In genomic region chr16:55801629-55802028, GRCm38 (mm10) we compare ENCODE assay signal across 26 mouse cellular contexts.
"Had no signal": no experiment of that assay in that cellular context is flagged by ENCODE, and none has a peak within 500 bp of the region (broad histone marks: within the 10 kb centered on the region; RNA-seq: fewer than 3 reads in every experiment).

No protein-coding gene starts in this region.

- H3K27ac ChIP-seq: gastrocnemius, adult 2 months; heart, adult 2 months; heart, embryonic 13.5 days; heart, embryonic 15.5 days; hindbrain, embryonic 13.5 days; hindbrain, embryonic 15.5 days; hindbrain, postnatal 0 days; kidney, embryonic 15.5 days; kidney, postnatal 0 days; left cerebral cortex, adult 2 months; limb, embryonic 10.5 days; limb, embryonic 12.5 days had no signal

- H3K27me3 ChIP-seq: heart, embryonic 13.5 days; heart, embryonic 15.5 days; hindbrain, embryonic 13.5 days; hindbrain, embryonic 15.5 days; kidney, embryonic 15.5 days; limb, embryonic 12.5 days had no signal

- ATAC-seq: hindbrain, postnatal 0 days; intestine, embryonic 16.5 days had no signal

- H3K4me2 ChIP-seq: heart, embryonic 11.5 days; heart, embryonic 13.5 days; heart, embryonic 15.5 days; hindbrain, embryonic 13.5 days; hindbrain, embryonic 15.5 days; kidney, embryonic 15.5 days; limb, embryonic 12.5 days; liver, embryonic 11.5 days had no signal

- H3K36me3 ChIP-seq: heart, embryonic 13.5 days; heart, embryonic 15.5 days; hindbrain, embryonic 13.5 days; hindbrain, embryonic 15.5 days; kidney, embryonic 15.5 days; limb, embryonic 10.5 days; limb, embryonic 12.5 days had no signal

- H3K9me3 ChIP-seq: heart, embryonic 13.5 days; heart, embryonic 15.5 days; hindbrain, embryonic 13.5 days; hindbrain, embryonic 15.5 days; kidney, embryonic 15.5 days; limb, embryonic 10.5 days; limb, embryonic 12.5 days had no signal

- H3K4me3 ChIP-seq: gastrocnemius, adult 2 months; heart, adult 2 months; heart, embryonic 13.5 days; heart, embryonic 15.5 days; hindbrain, embryonic 13.5 days; hindbrain, embryonic 15.5 days; kidney, embryonic 15.5 days; left cerebral cortex, adult 2 months; limb, embryonic 10.5 days; limb, embryonic 12.5 days had no signal

- H3K9ac ChIP-seq: heart, embryonic 13.5 days; heart, embryonic 15.5 days; hindbrain, embryonic 13.5 days; hindbrain, embryonic 15.5 days; kidney, embryonic 15.5 days; limb, embryonic 12.5 days had no signal

- DNase-seq: gastrocnemius, adult 2 months; gastrocnemius, postnatal 10 days; gastrocnemius, postnatal 25 days; heart, adult 2 months; heart, postnatal 14 days; heart, postnatal 36 days; kidney, adult 11 months; kidney, adult 2 months; kidney, adult 9 months; kidney, postnatal 14 days; kidney, postnatal 36 days; layer of hippocampus, adult 9-11 months; liver had no signal

- H3K4me1 ChIP-seq: heart, embryonic 13.5 days; heart, embryonic 15.5 days; hindbrain, embryonic 13.5 days; hindbrain, embryonic 15.5 days; kidney, embryonic 15.5 days; limb, embryonic 10.5 days; limb, embryonic 12.5 days had no signal
